27 mouse cellular contexts compared by ENCODE assay signal in the genomic region with DNA sequence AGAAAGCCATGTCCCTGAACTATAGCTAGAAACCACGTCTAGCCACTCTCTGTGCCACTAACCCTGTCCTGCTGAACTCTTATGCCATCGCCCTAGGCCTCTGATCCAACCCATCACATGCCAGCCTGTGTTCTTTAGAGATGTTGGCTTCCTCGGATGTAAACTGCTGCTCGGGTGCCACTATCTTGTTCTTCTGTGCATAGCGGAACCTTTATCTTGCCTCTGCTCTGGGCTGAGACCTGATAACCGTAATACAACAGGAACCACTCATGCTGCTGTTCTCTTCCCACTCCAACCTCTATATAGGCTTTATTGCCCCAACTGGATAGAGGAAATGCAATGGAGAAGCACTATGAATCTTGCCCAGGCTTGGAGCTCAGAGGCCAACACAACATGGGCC. TPM values are rescaled to one million over a fixed set of nuclear protein-coding genes. Genes with fewer than 3 reads are reported as not detected.
DNase-seq lines count a peak whose midpoint lies in the region; ATAC-seq lines count a peak whose summit lies in the region.
"Had no signal": no experiment of that assay in that cellular context is flagged by ENCODE, and none has a peak within 500 bp of the region (broad histone marks: within the 10 kb centered on the region; RNA-seq: fewer than 3 reads in every experiment).

No protein-coding gene starts in this region.

- 22% methylated on average over 6 of the region's 6 CpGs for WGBS in liver, embryonic 13.5 days (ENCODE audit: insufficient replicate concordance)
- WGBS in liver, embryonic 15.5 days (ENCODE audit: insufficient replicate concordance): 19% methylated on average over 6 of the region's 6 CpGs

- DNase-seq in liver, embryonic 13.5 days: no peak
- DNase-seq in liver: no peak
- peak; percentile 67 for DNase-seq in MEL-GATA-1-ER (ENCODE audit: extremely low read depth, low read depth)
- no peak for DNase-seq in thymus, postnatal 0 days (ENCODE audit: low spot score)
- no peak for DNase-seq in lung, postnatal 14 days
- DNase-seq: adrenal gland, adult 8-10 months; adrenal gland, postnatal 25 days; B cell, adult 2 months; cerebellum, adult 11 months; cerebellum, adult 2 months; cerebellum, adult 9-11 months; cerebellum, postnatal 25 days; embryo, embryonic 11 days; gastrocnemius, postnatal 10 days; heart, adult 11 months had no signal

- H3K4me2 ChIP-seq in liver, embryonic 13.5 days: no peak overlapping the region
- no peak overlapping the region for H3K4me2 ChIP-seq in liver, embryonic 15.5 days
- H3K4me2 ChIP-seq: embryonic facial prominence, embryonic 13.5 days; forebrain, embryonic 12.5 days; forebrain, embryonic 15.5 days; heart, embryonic 11.5 days; hindbrain, embryonic 12.5 days; hindbrain, embryonic 15.5 days had no signal

- H3K4me3 ChIP-seq in liver, embryonic 13.5 days (replicated peaks): no peak overlapping the region
- no peak overlapping the region for H3K4me3 ChIP-seq in liver, embryonic 15.5 days (replicated peaks)
- H3K4me3 ChIP-seq: embryonic facial prominence, embryonic 10.5 days; embryonic facial prominence, embryonic 13.5 days; erythroblast, embryonic 14.5 days; forebrain, embryonic 12.5 days; forebrain, embryonic 15.5 days; hindbrain, embryonic 12.5 days; hindbrain, embryonic 15.5 days had no signal

- peak; percentile 70 for ATAC-seq in liver, embryonic 13.5 days (ENCODE audit: low read depth)
- peak; percentile 60 for ATAC-seq in liver, embryonic 15.5 days (ENCODE audit: insufficient read depth)
- peak; percentile 81 for ATAC-seq in megakaryocyte-erythroid progenitor cell, adult 5-6 weeks (replicated peaks; ENCODE audit: low FRiP score, low TSS enrichment, poor library complexity, severe bottlenecking)
- ATAC-seq: activated CD4-positive, CD25-positive, alpha-beta regulatory T cell, adult 4 months; forebrain, embryonic 15.5 days had no signal

- peaks cover 20% of the 10 kb centered on the region for H3K4me1 ChIP-seq in liver, embryonic 13.5 days (replicated peaks)
- peaks cover 14% of the 10 kb centered on the region for H3K4me1 ChIP-seq in liver, embryonic 15.5 days (replicated peaks)
- H3K4me1 ChIP-seq: forebrain, embryonic 15.5 days had no signal

- H3K36me3 ChIP-seq in liver, embryonic 13.5 days: no peaks in the 10 kb centered on the region
- no peaks in the 10 kb centered on the region for H3K36me3 ChIP-seq in liver, embryonic 15.5 days (replicated peaks)
- H3K36me3 ChIP-seq: embryonic facial prominence, embryonic 10.5 days; embryonic facial prominence, embryonic 13.5 days; forebrain, embryonic 12.5 days; forebrain, embryonic 15.5 days; G1E; hindbrain, embryonic 12.5 days; hindbrain, embryonic 15.5 days had no signal

- 0 out of 2 replicates have a peak, but pooled peaks cover 7% of the 10 kb centered on the region for H3K27me3 ChIP-seq in liver, embryonic 13.5 days
- H3K27me3 ChIP-seq in liver, embryonic 15.5 days: no peaks in the 10 kb centered on the region
- H3K27me3 ChIP-seq: embryonic facial prominence, embryonic 13.5 days; forebrain, embryonic 15.5 days; hindbrain, embryonic 12.5 days; hindbrain, embryonic 15.5 days had no signal

- H3K27ac ChIP-seq in liver, embryonic 13.5 days: no peak overlapping the region
- H3K27ac ChIP-seq in liver, embryonic 15.5 days (replicated peaks): no peak overlapping the region
- H3K27ac ChIP-seq: embryonic facial prominence, embryonic 10.5 days; embryonic facial prominence, embryonic 13.5 days; forebrain, embryonic 12.5 days; forebrain, embryonic 15.5 days; hindbrain, embryonic 12.5 days; hindbrain, embryonic 15.5 days had no signal

- H3K9ac ChIP-seq in liver, embryonic 13.5 days: no peak overlapping the region
- H3K9ac ChIP-seq in liver, embryonic 15.5 days: no peak overlapping the region
- H3K9ac ChIP-seq: embryonic facial prominence, embryonic 13.5 days; forebrain, embryonic 12.5 days; forebrain, embryonic 15.5 days; hindbrain, embryonic 12.5 days; hindbrain, embryonic 15.5 days had no signal

- no peaks in the 10 kb centered on the region for H3K9me3 ChIP-seq in liver, embryonic 13.5 days (replicated peaks)
- no peaks in the 10 kb centered on the region for H3K9me3 ChIP-seq in liver, embryonic 15.5 days (replicated peaks)
- H3K9me3 ChIP-seq: forebrain, embryonic 12.5 days; forebrain, embryonic 15.5 days; G1E; hindbrain, embryonic 12.5 days; hindbrain, embryonic 15.5 days had no signal

RNA-seq across cellular contexts. Expression of a gene that starts 11.0 kb away (rescaled TPM):
- 3.5 and 3.7 TPM in 2 replicates for polyA plus RNA-seq in liver, embryonic 13.5 days (2015; fragmentation: Nextera tagmentation; extraction: Ambion mirVana)
- 4.7 and 5.8 TPM in 2 replicates for polyA plus RNA-seq in liver, embryonic 15.5 days (2015; fragmentation: Nextera tagmentation; extraction: Ambion mirVana)
- 4.6 and 7.0 TPM in 2 replicates for total RNA-seq in megakaryocyte-erythroid progenitor cell, adult 5-6 weeks (2014; fragmentation: Nextera tagmentation)
- 2.8 and 8.0 TPM in 2 replicates for total RNA-seq in megakaryocyte-erythroid progenitor cell, adult 5-6 weeks (2017)
- polyA plus RNA-seq in thymus, postnatal 0 days (2015; fragmentation: Nextera tagmentation; extraction: Ambion mirVana): 5.1 and 5.5 TPM in 2 replicates
- polyA plus RNA-seq: G1E had no signal
